Mouse (Mus musculus) E14TG2a.4 (cell line): ENCODE data around the gene Tlr12.
A peak's percentile ranks its signal among the peaks of the same experiment; 100 is the strongest.

Experiments used
- H3K27me3 ChIP-seq: 2 replicates; pipeline ENCODE4 v1.6.1; 2014; ENCODE audit warnings: low read length, control low read depth; ENCODE audit not compliant: insufficient read depth
- H3K36me3 ChIP-seq: 2 replicates; pipeline ENCODE4 v1.6.1; 2014; ENCODE audit warnings: low read length, control low read depth; ENCODE audit not compliant: insufficient read depth
- H3K4me1 ChIP-seq: replicated peaks from 2 replicates; pipeline ENCODE4 v1.6.1; 2014; ENCODE audit warnings: low read depth, low read length, control low read depth
- H3K4me3 ChIP-seq: replicated peaks from 2 replicates; pipeline ENCODE4 v1.5.1; 2014; ENCODE audit warnings: mild to moderate bottlenecking, low read length
- H3K9me3 ChIP-seq: 2 replicates; pipeline ENCODE4 v1.6.1; 2014; ENCODE audit warnings: low read length, control low read depth
- CTCF ChIP-seq: conservative IDR thresholded peaks from 2 replicates; pipeline ENCODE4 v1.5.1; 2014; ENCODE audit warnings: low read length
- NANOG ChIP-seq: IDR thresholded peaks from 2 replicates; pipeline ENCODE4 v1.6.1; 2014; ENCODE audit warnings: borderline replicate concordance, low read length, mixed read lengths
- POU5F1 ChIP-seq: IDR thresholded peaks from 2 replicates; pipeline ENCODE4 v1.6.1; 2014; ENCODE audit warnings: low read length, borderline replicate concordance

Gene Tlr12

GRCm38 (mm10) chr4:128610706-128611105 is 7.7 kb downstream of the Tlr12 start:
- H3K4me3 ChIP-seq = peak overlapping the region; percentile 86
- no peak for TF ChIP-seq CTCF
- no peak for TF ChIP-seq POU5F1
- peaks cover 26% of the 10 kb centered on the region for H3K4me1 ChIP-seq
- no peaks in the 10 kb centered on the region for H3K9me3 ChIP-seq
- H3K27me3 ChIP-seq = 0 out of 2 replicates have a peak, but pooled peaks cover 6% of the 10 kb centered on the region
- H3K36me3 ChIP-seq = peaks cover 12% of the 10 kb centered on the region; the same call in 1 of the 2 replicates

DNA sequence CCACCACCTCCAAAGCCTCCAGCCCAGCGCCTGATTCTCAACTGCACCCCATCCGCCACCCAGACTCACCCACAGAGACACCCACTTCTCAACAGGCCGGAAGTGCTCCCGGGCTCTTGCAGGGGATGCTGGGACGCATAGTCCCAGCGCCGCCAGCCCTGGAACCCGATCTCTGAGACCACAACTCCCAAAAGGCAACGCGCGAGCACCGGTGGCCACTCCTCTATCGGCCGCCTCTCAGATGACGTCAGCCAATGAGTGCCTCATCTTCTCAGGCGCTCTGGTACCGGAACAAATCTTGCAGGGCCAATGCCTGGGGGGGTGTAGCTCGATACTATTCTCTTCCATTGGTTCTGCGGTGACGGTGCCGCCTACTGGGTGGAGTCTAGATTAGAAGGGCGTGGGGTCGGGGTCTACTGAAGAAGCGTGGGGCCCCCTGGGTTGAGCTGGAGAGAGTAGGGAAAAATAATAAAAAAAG is 8.5 kb downstream of the Tlr12 start, which contains the start of gene Zscan20:
Gene Zscan20, minus strand, starts transcription at position 174 of the 478 bp plus-strand sequence.
- TF ChIP-seq NANOG (no peak), POU5F1 (no peak), CTCF (no peak)
- Histone ChIP-seq H3K36me3 (peaks cover 12% of the 10 kb centered on the region; the same call in 1 of the 2 replicates), H3K4me1 (peaks cover 26% of the 10 kb centered on the region), H3K9me3 (no peaks in the 10 kb centered on the region), H3K27me3 (no peaks in the 10 kb centered on the region), H3K4me3 (peak within 1 kb of the TSS; percentile 86)

GRCm38 (mm10) chr4:128609276-128609924 is 9.0 kb downstream of the Tlr12 start:
- Histone ChIP-seq H3K9me3 (no peaks in the 10 kb centered on the region), H3K27me3 (no peaks in the 10 kb centered on the region), H3K4me1 (peaks cover 31% of the 10 kb centered on the region), H3K36me3 (peaks cover 14% of the 10 kb centered on the region), H3K4me3 (peak overlapping the region; percentile 86)
- no peak for TF ChIP-seq CTCF
- no peak for TF ChIP-seq NANOG
- no peak for TF ChIP-seq POU5F1

GRCm38 (mm10) chr4:128607661-128608060 is 10.8 kb downstream of the Tlr12 start:
- Histone ChIP-seq H3K4me1 (peaks cover 41% of the 10 kb centered on the region), H3K27me3 (no peaks in the 10 kb centered on the region), H3K9me3 (no peaks in the 10 kb centered on the region), H3K36me3 (peaks cover 31% of the 10 kb centered on the region), H3K4me3 (no peak overlapping the region)
- TF ChIP-seq POU5F1 (no peak), CTCF (no peak), NANOG (no peak)

- Histone ChIP-seq H3K9me3 (no peaks in the 10 kb centered on the region), H3K27me3 (no peaks in the 10 kb centered on the region), H3K36me3 (peaks cover 40% of the 10 kb centered on the region), H3K4me3 (no peak overlapping the region), H3K4me1 (peaks cover 40% of the 10 kb centered on the region)
- TF ChIP-seq CTCF = no peak
- no peak for TF ChIP-seq POU5F1
- TF ChIP-seq NANOG = no peak
These were observed 11.8 kb downstream of the Tlr12 start for GRCm38 (mm10) chr4:128606586-128606985.

DNA sequence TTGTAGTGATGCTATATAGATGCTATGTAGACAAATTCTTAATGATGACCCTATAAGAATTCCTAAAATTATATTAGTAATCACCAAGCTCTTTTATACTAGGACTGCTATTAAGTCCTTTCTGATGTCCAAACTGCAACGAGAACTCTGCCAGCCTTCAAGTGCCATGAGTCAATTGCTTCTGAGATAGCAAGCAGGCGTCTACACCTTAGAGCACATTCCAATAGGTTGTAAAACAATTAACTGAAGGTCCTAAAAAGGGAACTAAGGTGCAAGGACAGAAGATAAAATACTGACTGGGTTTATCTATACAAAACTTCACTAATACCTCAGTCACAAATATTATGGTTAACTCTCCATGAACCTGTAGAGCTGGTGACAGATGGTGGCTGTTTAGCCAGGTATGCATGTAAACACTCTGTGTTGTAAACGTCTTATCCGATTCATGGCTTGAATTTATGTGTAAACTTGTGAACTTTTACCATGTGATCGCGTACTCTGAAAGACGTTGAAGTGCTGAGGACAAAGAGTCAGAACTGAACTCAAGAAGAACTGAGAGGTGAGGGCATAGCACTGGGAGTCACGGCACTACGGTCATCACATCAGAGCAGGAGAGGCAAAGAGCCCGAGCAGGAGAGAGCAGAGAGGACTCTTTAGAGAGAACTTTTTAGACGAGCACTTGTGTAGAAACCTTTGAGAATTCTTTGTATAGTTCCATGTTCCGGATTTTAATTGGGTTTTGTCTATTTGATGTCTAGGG is 20.4 kb downstream of the Tlr12 start:
- TF ChIP-seq CTCF = no peak
- TF ChIP-seq POU5F1 = no peak
- no peak for TF ChIP-seq NANOG
- Histone ChIP-seq H3K4me3 (no peak overlapping the region), H3K36me3 (peaks cover 14% of the 10 kb centered on the region), H3K4me1 (no peaks in the 10 kb centered on the region), H3K9me3 (no peaks in the 10 kb centered on the region), H3K27me3 (no peaks in the 10 kb centered on the region)

- Histone ChIP-seq H3K36me3 (peaks cover 28% of the 10 kb centered on the region), H3K4me3 (no peak overlapping the region), H3K4me1 (0 out of 2 replicates have a peak, but pooled peaks cover 7% of the 10 kb centered on the region), H3K9me3 (no peaks in the 10 kb centered on the region), H3K27me3 (no peaks in the 10 kb centered on the region)
- TF ChIP-seq NANOG = no peak
- no peak for TF ChIP-seq POU5F1
- no peak for TF ChIP-seq CTCF
These were observed 24.4 kb downstream of the Tlr12 start for GRCm38 (mm10) chr4:128594062-128594461.

DNA sequence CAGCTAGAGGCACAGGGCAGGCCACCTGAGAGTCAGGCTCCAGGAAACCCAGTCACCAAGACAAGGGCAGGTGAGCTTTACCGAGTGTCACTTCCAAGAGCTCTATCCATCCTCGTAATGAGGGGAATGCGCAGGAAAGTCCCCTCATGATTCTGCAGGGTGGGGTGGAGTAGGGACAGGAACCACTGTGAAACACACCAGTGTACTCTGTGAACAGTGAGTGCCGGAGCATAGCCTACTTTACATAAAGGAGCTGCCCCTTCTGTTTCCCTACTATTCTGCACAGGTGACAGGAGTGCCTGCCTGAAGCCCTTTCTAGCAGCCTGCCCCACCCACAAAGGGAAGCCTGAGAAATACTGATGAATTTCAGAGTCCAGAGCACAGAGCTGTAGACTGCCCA is 25.1 kb downstream of the Tlr12 start:
- H3K36me3 ChIP-seq = peaks cover 36% of the 10 kb centered on the region
- TF ChIP-seq CTCF = no peak
- TF ChIP-seq NANOG = no peak
- no peak for TF ChIP-seq POU5F1
- H3K4me3 ChIP-seq = no peak overlapping the region
- no peaks in the 10 kb centered on the region for H3K9me3 ChIP-seq
- no peaks in the 10 kb centered on the region for H3K27me3 ChIP-seq
- H3K4me1 ChIP-seq = 0 out of 2 replicates have a peak, but pooled peaks cover 7% of the 10 kb centered on the region
